Mouse (Mus musculus) heart, embryonic 14.5 days (tissue): ENCODE measurements at regions not wholly inside any gene's neighbourhood (a gene's known extent, or its start where the extent isn't known, plus 50 kb on each side); places are given as distances from the start of the nearest gene placed in this dataset.

ENCODE experiments used
- ATAC-seq: fragments of 200-750 bp; cut with Nextera tagmentation; 2 replicates; pipeline ENCODE4 v1.8.0; 2017; ENCODE audit warnings: low read depth, moderate TSS enrichment; ENCODE audit not compliant: insufficient number of reproducible peaks, insufficient read depth, low FRiP score
- H3K27ac ChIP-seq, 2 experiments: fragments of 200-500 bp in 1 of 2; fragments of 300-500 bp in 1 of 2; sonication (generic) in 1 of 2; replicated peaks in 1 of 2; 2 replicates each; pipeline ENCODE4 v1.5.1; 2012 to 2014; ENCODE audit warnings: low read depth in 2 of 2, low read length in 2 of 2, control low read depth in 1 of 2, mild to moderate bottlenecking in 1 of 2, mixed read lengths in 1 of 2; ENCODE audit not compliant: control insufficient read depth in 1 of 2, insufficient read depth in 1 of 2
- H3K27me3 ChIP-seq: fragments of 300-500 bp; sonication (generic); 2 replicates; pipeline ENCODE4 v1.6.1; 2014; ENCODE audit warnings: mild to moderate bottlenecking, low read length, control low read depth; ENCODE audit not compliant: control insufficient read depth, insufficient read depth
- H3K36me3 ChIP-seq: fragments of 300-500 bp; sonication (generic); 2 replicates; pipeline ENCODE4 v1.6.1; 2014; ENCODE audit warnings: mild to moderate bottlenecking, control low read depth, low read length, mixed read lengths; ENCODE audit not compliant: control insufficient read depth, insufficient read depth
- H3K4me1 ChIP-seq, 2 experiments: fragments of 200-500 bp in 1 of 2; fragments of 300-500 bp in 1 of 2; sonication (generic) in 1 of 2; 2 replicates each; pipeline ENCODE4 v1.6.1; 2012 to 2014; ENCODE audit warnings: low read length in 2 of 2, control low read depth in 1 of 2, mixed read lengths in 1 of 2; ENCODE audit not compliant: control insufficient read depth in 2 of 2, insufficient read depth in 2 of 2
- H3K4me2 ChIP-seq: fragments of 300-500 bp; sonication (generic); 2 replicates; pipeline ENCODE4 v1.6.1; 2014; ENCODE audit warnings: mild to moderate bottlenecking, low read length
- H3K4me3 ChIP-seq, 2 experiments: fragments of 200-500 bp in 1 of 2; fragments of 300-500 bp in 1 of 2; sonication (generic) in 1 of 2; 2 replicates each; pipeline ENCODE4 v1.5.1; 2012 to 2014; ENCODE audit warnings: low read length in 2 of 2, mild to moderate bottlenecking in 2 of 2, control low read depth in 1 of 2, low read depth in 1 of 2, moderate library complexity in 1 of 2; ENCODE audit not compliant: control insufficient read depth in 1 of 2, insufficient read depth in 1 of 2
- H3K9ac ChIP-seq: fragments of 300-500 bp; sonication (generic); 2 replicates; pipeline ENCODE4 v1.6.1; 2014; ENCODE audit warnings: mild to moderate bottlenecking, low read length
- H3K9me3 ChIP-seq: fragments of 300-500 bp; sonication (generic); 2 replicates; pipeline ENCODE4 v1.6.1; 2016; ENCODE audit warnings: low read length, control low read depth; ENCODE audit not compliant: control insufficient read depth
- WGBS: fragments of 180-500 bp; shearing (Covaris S2); extraction: QIAGEN DNeasy Blood & Tissue Kit; methylation state at CpG from one replicate; pipeline ENCODE4 v1.1.7; 2014; 5-methylcytosine and 5-hydroxymethylcytosine counted together

DNA sequence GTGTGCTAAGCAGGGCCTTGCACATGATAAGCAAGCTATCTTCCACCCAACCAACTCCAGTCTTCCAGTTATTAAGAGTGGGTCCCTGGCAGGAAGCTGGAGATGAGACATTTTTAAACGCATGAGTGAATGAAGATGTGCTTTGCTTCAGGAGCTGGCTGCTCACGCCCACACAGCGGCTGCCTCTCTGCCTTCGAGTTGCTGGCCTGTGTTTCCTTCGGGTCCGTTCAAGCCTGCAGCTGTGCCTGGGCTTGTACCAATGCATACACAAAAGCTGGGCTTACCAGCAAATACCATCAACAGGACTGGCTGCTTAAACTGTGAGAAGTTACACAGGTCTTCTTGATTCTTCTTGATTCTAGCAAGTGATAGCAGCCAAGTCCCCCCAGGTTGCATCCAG, 498.7 kb downstream of the Cdh26 start:
- H3K9me3 ChIP-seq = no peaks in the 10 kb centered on the region
- no peak overlapping the region for H3K4me2 ChIP-seq
- ATAC-seq = no peak
- 70% methylated on average over 6 of the region's 6 CpGs for WGBS
- H3K36me3 ChIP-seq = no peaks in the 10 kb centered on the region
- no peak overlapping the region for H3K27ac ChIP-seq
- H3K4me1 ChIP-seq = peaks cover 3 to 4% of the 10 kb centered on the region in 2 experiments; a peak in 1 of 4 replicates
- no peaks in the 10 kb centered on the region for H3K27me3 ChIP-seq
- no peak overlapping the region for H3K9ac ChIP-seq
- no peak overlapping the region for H3K4me3 ChIP-seq

DNA sequence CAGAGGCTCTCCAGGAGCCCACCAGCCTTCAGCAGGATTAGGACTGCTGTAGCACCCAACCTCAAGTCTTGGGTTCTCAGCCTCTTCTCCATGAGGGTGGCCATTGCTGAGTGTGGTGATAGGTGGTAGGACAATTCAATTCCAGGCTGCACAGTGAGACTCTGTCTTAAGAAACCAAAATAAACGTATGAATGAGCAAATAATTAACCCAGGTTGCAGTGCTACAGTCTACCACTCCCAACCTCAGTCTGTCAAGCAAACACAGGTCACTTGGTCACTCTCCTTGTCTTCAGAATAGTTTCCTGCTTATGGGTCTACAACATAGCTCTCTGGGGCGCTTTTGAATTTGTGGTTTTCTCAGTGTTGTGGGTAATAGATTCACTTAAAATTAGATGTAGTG, 499.8 kb downstream of the Cdh26 start:
- ATAC-seq = no peak
- H3K27ac ChIP-seq = no peak overlapping the region
- no peak overlapping the region for H3K4me3 ChIP-seq
- H3K4me2 ChIP-seq = no peak overlapping the region
- no peaks in the 10 kb centered on the region for H3K36me3 ChIP-seq
- H3K4me1 ChIP-seq = no peaks in the 10 kb centered on the region
- 69% methylated on average over 2 of the region's 2 CpGs for WGBS
- no peak overlapping the region for H3K9ac ChIP-seq
- H3K9me3 ChIP-seq = no peaks in the 10 kb centered on the region
- no peaks in the 10 kb centered on the region for H3K27me3 ChIP-seq

DNA sequence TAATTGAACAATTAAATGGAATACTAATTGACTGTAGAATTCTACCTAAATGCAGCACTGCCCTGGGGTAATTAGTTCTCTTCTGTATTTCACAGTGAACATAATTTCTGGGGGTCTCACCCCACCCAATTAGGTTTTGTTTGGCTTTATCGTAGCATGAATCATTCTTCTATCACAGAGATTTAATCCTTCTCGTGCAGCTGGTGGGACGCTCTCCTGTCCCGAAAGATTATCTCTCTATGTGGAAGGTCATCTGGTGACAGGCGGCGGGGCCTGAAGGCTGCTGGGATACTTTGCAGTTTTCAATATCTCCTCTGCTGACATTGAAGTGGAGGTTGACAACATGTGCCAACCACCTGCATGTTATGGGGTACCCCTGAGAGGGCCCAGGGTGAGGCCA, 493.8 kb upstream of the Cdh4 start:
- H3K27me3 ChIP-seq = no peaks in the 10 kb centered on the region
- no peak overlapping the region for H3K4me2 ChIP-seq
- H3K9ac ChIP-seq = no peak overlapping the region
- H3K9me3 ChIP-seq = no peaks in the 10 kb centered on the region
- WGBS = 57% methylated on average over 6 of the region's 6 CpGs
- no peak for ATAC-seq
- no peak overlapping the region for H3K27ac ChIP-seq
- no peaks in the 10 kb centered on the region for H3K36me3 ChIP-seq
- no peak overlapping the region for H3K4me3 ChIP-seq
- H3K4me1 ChIP-seq = peaks cover 6 to 7% of the 10 kb centered on the region in 2 experiments; a peak in 1 of 4 replicates

DNA sequence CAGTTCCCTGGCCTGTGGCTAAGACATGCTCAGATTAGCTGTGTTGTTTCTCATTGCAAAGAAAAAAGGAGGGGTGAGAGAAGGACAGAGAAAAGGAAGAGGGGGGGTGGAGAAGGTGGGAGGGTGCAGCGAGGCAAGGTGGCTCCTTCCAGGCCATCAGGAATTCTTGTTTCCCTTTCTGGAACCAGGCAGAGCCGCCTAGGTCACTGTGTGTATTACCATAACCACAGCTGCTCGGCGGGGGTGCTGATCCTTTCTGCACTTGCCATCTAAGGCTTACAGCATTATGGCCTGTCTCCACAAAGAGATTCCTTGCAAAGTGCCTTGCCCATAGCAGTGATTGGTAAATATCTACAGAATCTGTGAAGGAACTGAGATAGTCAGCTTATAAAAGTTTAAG, 493.1 kb upstream of the Cdh4 start:
- ATAC-seq = no peak
- no peaks in the 10 kb centered on the region for H3K27me3 ChIP-seq
- no peak overlapping the region for H3K9ac ChIP-seq
- 31% methylated on average over 4 of the region's 4 CpGs for WGBS
- H3K36me3 ChIP-seq = no peaks in the 10 kb centered on the region
- peaks cover 6 to 7% of the 10 kb centered on the region in 2 experiments; a peak in 1 of 4 replicates for H3K4me1 ChIP-seq
- H3K4me2 ChIP-seq = no peak overlapping the region
- H3K9me3 ChIP-seq = no peaks in the 10 kb centered on the region
- H3K4me3 ChIP-seq = no peak overlapping the region
- no peak overlapping the region for H3K27ac ChIP-seq

DNA sequence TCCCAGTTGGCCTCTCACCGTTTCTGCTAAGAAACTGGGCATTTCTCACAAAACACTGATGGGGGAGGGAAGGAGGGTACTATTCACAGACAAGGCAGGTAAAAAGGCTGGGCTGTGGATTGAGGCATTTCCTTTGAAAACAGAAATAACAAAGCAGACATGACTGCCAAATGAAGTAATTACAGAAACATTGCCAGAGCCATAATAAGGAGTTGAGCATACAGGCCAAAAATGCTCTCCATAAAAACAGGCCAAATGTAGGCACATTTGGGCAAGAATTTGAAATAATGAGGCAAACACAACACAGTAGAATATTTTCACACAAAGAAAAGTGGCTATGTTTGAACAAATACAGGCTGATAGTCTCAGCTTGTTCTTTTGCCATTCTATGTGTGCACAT, 491.9 kb upstream of the Cdh4 start:
- Histone ChIP-seq H3K4me2 (no peak overlapping the region), H3K9me3 (no peaks in the 10 kb centered on the region), H3K4me1 (peaks cover 6 to 7% of the 10 kb centered on the region in 2 experiments; a peak in 1 of 4 replicates), H3K9ac (no peak overlapping the region), H3K4me3 (no peak overlapping the region), H3K36me3 (no peaks in the 10 kb centered on the region), H3K27ac (no peak overlapping the region), H3K27me3 (no peaks in the 10 kb centered on the region)
- WGBS = 22% methylated on average over 1 of the region's 1 CpGs
- no peak for ATAC-seq

DNA sequence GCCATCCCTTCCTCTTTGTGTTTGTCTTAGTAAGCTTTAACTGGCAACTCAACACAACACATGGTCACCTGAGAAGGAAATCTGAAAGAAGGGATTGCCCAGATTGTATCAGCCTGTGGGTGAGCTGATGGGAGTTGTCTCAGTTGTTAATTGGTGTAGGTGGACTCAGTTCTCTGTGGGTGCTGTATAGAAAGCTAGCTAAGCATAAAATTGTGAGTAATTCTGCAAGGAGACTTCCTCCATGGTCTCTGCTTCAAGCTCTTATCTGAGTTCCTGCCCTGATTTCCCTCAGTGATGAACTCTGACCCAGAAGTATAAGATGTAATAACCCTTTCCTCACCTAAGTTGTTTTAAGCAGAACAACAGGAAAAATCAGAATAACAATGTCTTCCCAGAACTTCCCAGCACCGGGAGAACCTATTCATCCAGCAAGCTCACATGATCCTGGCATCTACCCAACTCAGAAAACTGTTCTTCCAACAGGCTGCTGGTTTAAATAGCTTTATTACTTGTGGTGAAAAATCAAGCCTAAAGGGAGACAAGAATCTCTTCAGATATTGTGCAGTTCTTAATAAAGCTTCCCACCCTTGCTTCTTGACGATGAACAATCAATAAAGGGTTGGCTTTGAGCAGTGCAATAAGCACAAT, 487.7 kb upstream of the Cdh4 start:
- Histone ChIP-seq H3K4me3 (no peak overlapping the region), H3K9ac (no peak overlapping the region), H3K36me3 (no peaks in the 10 kb centered on the region), H3K27ac (no peak overlapping the region), H3K27me3 (no peaks in the 10 kb centered on the region), H3K4me1 (peaks cover 1 to 2% of the 10 kb centered on the region in 2 experiments; a peak in 2 of 4 replicates), H3K9me3 (no peaks in the 10 kb centered on the region), H3K4me2 (no peak overlapping the region)
- 56% methylated on average over 2 of the region's 2 CpGs for WGBS
- no peak for ATAC-seq

DNA sequence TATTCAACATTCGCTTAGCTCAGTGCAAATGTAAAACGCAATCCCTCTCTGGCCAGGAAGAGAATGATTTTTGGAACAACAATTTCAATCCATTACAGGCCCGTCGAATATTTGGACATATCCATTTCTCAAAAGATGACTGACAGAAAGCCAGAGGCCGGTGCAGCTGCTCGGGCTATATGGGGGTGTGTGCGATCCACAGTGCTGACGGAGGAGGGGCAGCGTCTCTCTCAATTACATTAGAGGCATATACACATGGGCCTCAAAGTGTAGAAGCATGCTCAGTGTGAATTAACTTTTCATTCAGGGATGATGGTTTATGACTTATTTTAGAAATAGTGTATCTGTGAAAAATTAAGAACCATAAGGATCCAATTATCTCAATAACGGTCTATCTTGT, 483.4 kb upstream of the Cdh4 start:
- Histone ChIP-seq H3K4me2 (no peak overlapping the region), H3K27me3 (no peaks in the 10 kb centered on the region), H3K36me3 (no peaks in the 10 kb centered on the region), H3K9ac (no peak overlapping the region), H3K9me3 (no peaks in the 10 kb centered on the region), H3K27ac (no peak overlapping the region), H3K4me1 (peaks cover 8 to 16% of the 10 kb centered on the region in 2 experiments), H3K4me3 (no peak overlapping the region)
- 90% methylated on average over 10 of the region's 10 CpGs for WGBS
- ATAC-seq = no peak

DNA sequence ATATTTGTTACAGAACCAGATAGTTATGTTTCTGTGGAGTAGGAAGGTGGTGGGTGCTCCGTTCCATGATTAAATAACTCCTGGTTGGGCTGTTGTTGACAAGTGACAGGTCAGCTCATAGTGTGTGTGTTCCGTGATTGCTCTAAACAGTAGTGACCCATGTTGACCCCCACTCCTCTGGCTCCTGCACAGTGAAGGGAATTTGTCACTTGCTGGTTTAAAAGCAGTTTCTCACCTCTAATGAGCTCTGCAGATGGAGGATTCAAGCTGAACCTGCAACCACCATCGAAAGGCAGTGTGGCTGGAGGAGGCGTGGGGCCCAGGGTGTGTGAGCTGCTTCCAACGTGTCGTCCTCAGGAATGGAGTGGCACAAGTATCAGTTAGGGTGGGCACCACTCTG, 482.6 kb upstream of the Cdh4 start:
- H3K36me3 ChIP-seq = no peaks in the 10 kb centered on the region
- no peak overlapping the region for H3K27ac ChIP-seq
- WGBS = 51% methylated on average over 6 of the region's 6 CpGs

More for the DNA sequence above, 482.6 kb upstream of the Cdh4 start:
- H3K9ac ChIP-seq = no peak overlapping the region
- ATAC-seq = no peak
- H3K4me1 ChIP-seq = peaks cover 8 to 16% of the 10 kb centered on the region in 2 experiments
- no peaks in the 10 kb centered on the region for H3K9me3 ChIP-seq
- H3K4me3 ChIP-seq = no peak overlapping the region
- no peaks in the 10 kb centered on the region for H3K27me3 ChIP-seq
- no peak overlapping the region for H3K4me2 ChIP-seq
